In genomic region chrX:38456635-38457006, GRCm38 (mm10) we compare ENCODE assay signal across 8 mouse cellular contexts. TPM values are rescaled to one million over a fixed set of nuclear protein-coding genes. Genes with fewer than 3 reads are reported as not detected.
DNase-seq lines count a peak whose midpoint lies in the region; ATAC-seq and TF ChIP-seq lines count a peak whose summit lies in the region.

No protein-coding gene starts in this region.

- no peaks in the 10 kb centered on the region; the same call in 1 of the 2 replicates for H3K4me1 ChIP-seq in lung, embryonic 14.5 days (ENCODE audit: insufficient read depth)
- H3K4me1 ChIP-seq in forebrain, postnatal 0 days (ENCODE audit: insufficient read depth), result no peaks in the 10 kb centered on the region
- 0 out of 2 replicates have a peak, but pooled peaks cover 3% of the 10 kb centered on the region for H3K4me1 ChIP-seq in intestine, embryonic 16.5 days (ENCODE audit: control insufficient read depth, insufficient read depth, low read length)
- H3K4me1 ChIP-seq in neural tube, embryonic 12.5 days, result no peaks in the 10 kb centered on the region

- peak; percentile 20; the same call in 1 of the 2 replicates for ATAC-seq in lung, embryonic 14.5 days (ENCODE audit: insufficient read depth)
- ATAC-seq in forebrain, postnatal 0 days, result 0 out of 2 replicates have a peak, but pooled peaks have one; percentile 14
- peak; percentile 21 for ATAC-seq in intestine, embryonic 16.5 days
- 0 out of 2 replicates have a peak, but pooled peaks have one; percentile 29 for ATAC-seq in neural tube, embryonic 12.5 days (ENCODE audit: low FRiP score, low read depth)

- WGBS in lung, embryonic 14.5 days, result 18% methylated on average over 3 of the region's 3 CpGs
- 30% methylated on average over 3 of the region's 3 CpGs for WGBS in forebrain, postnatal 0 days
- 36% methylated on average over 3 of the region's 3 CpGs for WGBS in intestine, embryonic 16.5 days
- 35% methylated on average over 3 of the region's 3 CpGs for whole genome bisulfite sequencing in neural tube, embryonic 12.5 days

- no peaks in the 10 kb centered on the region for H3K27me3 ChIP-seq in lung, embryonic 14.5 days (ENCODE audit: insufficient read depth, low read length)
- H3K27me3 ChIP-seq in forebrain, postnatal 0 days (ENCODE audit: insufficient read depth, low read length), result no peaks in the 10 kb centered on the region
- H3K27me3 ChIP-seq in intestine, embryonic 16.5 days (replicated peaks; ENCODE audit: control insufficient read depth, insufficient read depth, low read length), result no peaks in the 10 kb centered on the region
- H3K27me3 ChIP-seq in neural tube, embryonic 12.5 days (replicated peaks), result no peaks in the 10 kb centered on the region

- no peaks in the 10 kb centered on the region for H3K9me3 ChIP-seq in lung, embryonic 14.5 days (ENCODE audit: low read depth, low read length)
- H3K9me3 ChIP-seq in forebrain, postnatal 0 days (ENCODE audit: low read length), result no peaks in the 10 kb centered on the region
- H3K9me3 ChIP-seq in intestine, embryonic 16.5 days (ENCODE audit: control insufficient read depth, low read length), result no peaks in the 10 kb centered on the region
- no peaks in the 10 kb centered on the region for H3K9me3 ChIP-seq in neural tube, embryonic 12.5 days

- H3K4me3 ChIP-seq in lung, embryonic 14.5 days (ENCODE audit: low read depth, low read length), result no peak overlapping the region
- H3K4me3 ChIP-seq in forebrain, postnatal 0 days (ENCODE audit: low read depth, low read length), result peak overlapping the region; percentile 52
- no peak overlapping the region for H3K4me3 ChIP-seq in intestine, embryonic 16.5 days (ENCODE audit: low read length)
- no peak overlapping the region for H3K4me3 ChIP-seq in neural tube, embryonic 12.5 days

- no peak overlapping the region for H3K4me2 ChIP-seq in lung, embryonic 14.5 days
- H3K4me2 ChIP-seq in forebrain, postnatal 0 days (ENCODE audit: low read depth), result peak overlapping the region; percentile 52; the same call in 1 of the 2 replicates
- H3K4me2 ChIP-seq in intestine, embryonic 16.5 days (ENCODE audit: low read depth, low read length), result no peak overlapping the region
- no peak overlapping the region for H3K4me2 ChIP-seq in neural tube, embryonic 12.5 days (replicated peaks)

- no peak overlapping the region for H3K27ac ChIP-seq in lung, embryonic 14.5 days (ENCODE audit: low read depth)
- H3K27ac ChIP-seq in forebrain, postnatal 0 days (ENCODE audit: low read depth, low read length), result no peak overlapping the region
- H3K27ac ChIP-seq in intestine, embryonic 16.5 days (ENCODE audit: low read length), result no peak overlapping the region
- no peak overlapping the region for H3K27ac ChIP-seq in neural tube, embryonic 12.5 days

- no peak for DNase-seq in lung, embryonic 14.5 days
- no peak for DNase-seq in lung, postnatal 14 days
- DNase-seq in forebrain, postnatal 0 days, result no peak
- no peak for DNase-seq in adrenal gland, postnatal 4 days (ENCODE audit: low spot score in 2 of 2)
- no peak for DNase-seq in right cerebral cortex, adult 18-20 months
- no peak for DNase-seq in layer of hippocampus, adult 8-10 months (ENCODE audit: low spot score in 2 of 2)

- TF ChIP-seq CTCF in lung, embryonic 14.5 days (IDR thresholded peaks at IDR 0.05; ENCODE audit: low read depth), result no peak
- no peak for TF ChIP-seq CTCF in forebrain, postnatal 0 days (IDR thresholded peaks at IDR 0.05; ENCODE audit: low read depth)

- H3K9ac ChIP-seq in lung, embryonic 14.5 days, result no peak overlapping the region
- no peak overlapping the region for H3K9ac ChIP-seq in forebrain, postnatal 0 days
- H3K9ac ChIP-seq in intestine, embryonic 16.5 days (ENCODE audit: low read depth, low read length), result no peak overlapping the region
- no peak overlapping the region for H3K9ac ChIP-seq in neural tube, embryonic 12.5 days

- 0 out of 2 replicates have a peak, but pooled peaks cover 7% of the 10 kb centered on the region for H3K36me3 ChIP-seq in lung, embryonic 14.5 days (ENCODE audit: insufficient read depth)
- no peaks in the 10 kb centered on the region for H3K36me3 ChIP-seq in forebrain, postnatal 0 days (ENCODE audit: insufficient read depth)
- no peaks in the 10 kb centered on the region for H3K36me3 ChIP-seq in intestine, embryonic 16.5 days (ENCODE audit: control insufficient read depth, insufficient read depth, low read length)
- H3K36me3 ChIP-seq in neural tube, embryonic 12.5 days, result 0 out of 2 replicates have a peak, but pooled peaks cover 2% of the 10 kb centered on the region

RNA-seq across cellular contexts. Expression of gene Lamp2, which starts 0.4 kb away (rescaled TPM):
- 143 and 157 TPM in 2 replicates for polyA plus RNA-seq in lung, embryonic 14.5 days (2014; fragmentation: Nextera tagmentation; extraction: Ambion mirVana)
- total RNA-seq in forebrain, postnatal 0 days (2014; rRNA removed), result 48.9 and 53.5 TPM in 2 replicates
- 59.6 and 62.5 TPM in 2 replicates for polyA plus RNA-seq in forebrain, postnatal 0 days (2015; fragmentation: Nextera tagmentation; extraction: Ambion mirVana)
- polyA plus RNA-seq in intestine, embryonic 16.5 days (2015; fragmentation: Nextera tagmentation; extraction: Ambion mirVana), result 172 and 203 TPM in 2 replicates
- 67.0 and 72.6 TPM in 2 replicates for polyA plus RNA-seq in neural tube, embryonic 12.5 days (2016; fragmentation: Nextera tagmentation; extraction: Ambion mirVana)
- 100 to 1,000 TPM; 173 to 184 TPM for total RNA-seq in adrenal gland, postnatal 4 days (2021)
- total RNA-seq in layer of hippocampus, adult 8-10 months (2022), result 100 to 1,000 TPM in 2 of 4 experiments, 10 to 100 TPM in 2; 84.7 to 126 (median 103) TPM
